Mouse (Mus musculus): ENCODE measurements around the gene Fkbp11. TPM values are rescaled to one million over a fixed set of nuclear protein-coding genes. Genes with fewer than 3 reads are reported as not detected.

Fkbp11 gene
- total and polyA plus RNA-seq, 3 experiments, result 118 to 160 TPM; not detected in 1

GRCm38 (mm10) chr15:98707766-98708372 is 20.1 kb downstream of the Fkbp11 start, which contains the start of gene Ccdc65 (continued):
- no peak for TF ChIP-seq MAFK (IDR thresholded peaks at IDR 0.05; ENCODE audit: borderline replicate concordance, low read depth, low read length)
- no peak for TF ChIP-seq POLR2AphosphoS5 (IDR thresholded peaks at IDR 0.05; ENCODE audit: borderline replicate concordance, low read depth, low read length)

GRCm38 (mm10) chr15:98704312-98704711 is 23.7 kb downstream of the Fkbp11 start:
- no peak overlapping the region for H3K4me3 ChIP-seq (ENCODE audit: control insufficient read depth in 1 of 2, insufficient read depth in 1 of 2, low read depth in 2 of 2, low read length in 2 of 2)
- no peak overlapping the region for H3K27ac ChIP-seq (ENCODE audit: control insufficient read depth, low read depth, low read length)
- peaks cover 8 to 29% of the 10 kb centered on the region in 2 experiments for H3K27me3 ChIP-seq (ENCODE audit: control insufficient read depth in 1 of 2, insufficient read depth in 2 of 2, low read length in 2 of 2)
- no peaks in the 10 kb centered on the region for H3K79me2 ChIP-seq (ENCODE audit: control insufficient read depth, insufficient read depth, low read length, poor library complexity)
- no peak overlapping the region for H3K9ac ChIP-seq (ENCODE audit: control insufficient read depth, low read depth, low read length, poor library complexity, severe bottlenecking)
- H3K36me3 ChIP-seq (ENCODE audit: control insufficient read depth in 1 of 2, insufficient read depth in 2 of 2, low read length in 2 of 2), result no peaks in the 10 kb centered on the region; a peak in 1 of 4 replicates
- no peaks in the 10 kb centered on the region for H3K9me3 ChIP-seq (replicated peaks; ENCODE audit: insufficient read depth, low read length)
- TF ChIP-seq UBTF (IDR thresholded peaks at IDR 0.05; ENCODE audit: borderline replicate concordance, insufficient read depth, low read depth, low read length) (no peak), MEF2A (IDR thresholded peaks at IDR 0.05; ENCODE audit: extremely low read depth, insufficient replicate concordance, low read depth, low read length, poor library complexity, severe bottlenecking) (no peak), KAT2A (conservative IDR thresholded peaks at IDR 0.05; ENCODE audit: low read depth, low read length) (no peak), POLR2AphosphoS2 (IDR thresholded peaks at IDR 0.05; ENCODE audit: low read length) (no peak), POLR2A (IDR thresholded peaks at IDR 0.05; ENCODE audit: control insufficient read depth in 1 of 2, insufficient read depth in 1 of 2, low read depth in 1 of 2, low read length in 2 of 2, poor library complexity in 1 of 2) (no peak), GABPA (IDR thresholded peaks at IDR 0.05; ENCODE audit: low read depth, low read length) (no peak), NELFE (IDR thresholded peaks at IDR 0.05; ENCODE audit: low read depth, low read length) (no peak), ZMIZ1 (IDR thresholded peaks at IDR 0.05; ENCODE audit: low read depth, low read length) (no peak), ETS1 (IDR thresholded peaks at IDR 0.05; ENCODE audit: low read depth, low read length) (no peak), MAX (IDR thresholded peaks at IDR 0.05; ENCODE audit: low read length) (no peak), RAD21 (IDR thresholded peaks at IDR 0.05; ENCODE audit: low read depth, low read length) (no peak), RCOR1 (IDR thresholded peaks at IDR 0.05; ENCODE audit: low read depth, low read length) (no peak), EP300 (IDR thresholded peaks at IDR 0.05; ENCODE audit: low read depth in 1 of 2, low read length in 2 of 2) (no peak), NRF1 (IDR thresholded peaks at IDR 0.05; ENCODE audit: insufficient read depth, low read depth, low read length, poor library complexity, severe bottlenecking) (no peak), CHD1 (IDR thresholded peaks at IDR 0.05; ENCODE audit: low read depth, low read length) (no peak), ZKSCAN1 (IDR thresholded peaks at IDR 0.05; ENCODE audit: low read depth, low read length) (no peak), TAL1 (IDR thresholded peaks at IDR 0.05; ENCODE audit: low read length) (no peak), USF1 (IDR thresholded peaks at IDR 0.05; ENCODE audit: low read depth, low read length) (no peak), CHD2 (IDR thresholded peaks at IDR 0.05; ENCODE audit: low read length) (no peak)
- no peak for DNase-seq (ENCODE audit: low read depth, low spot score)
- no peaks in the 10 kb centered on the region; a peak in 2 of 4 replicates for H3K4me1 ChIP-seq (ENCODE audit: control insufficient read depth in 1 of 2, insufficient read depth in 2 of 2, low read length in 2 of 2)

Data from MEL (cell line).